Mouse (Mus musculus) MEL (cell line): Measurements from ENCODE around the gene Elmod3. TPM values are rescaled to one million over a fixed set of nuclear protein-coding genes. Genes with fewer than 3 reads are reported as not detected.

Experiments used
- DNase-seq: peaks from one replicate; pipeline ENCODE4 v3.0.0; 2011; ENCODE audit warnings: low read depth, low spot score
- H3K27ac ChIP-seq: 2 replicates; pipeline ENCODE4 v1.5.1; 2012; ENCODE audit warnings: low read depth, mild to moderate bottlenecking, control low read depth, low read length, moderate library complexity; ENCODE audit not compliant: control insufficient read depth
- H3K27me3 ChIP-seq, 2 experiments: fragments of 150-350 bp in 1 of 2; sonication (generic) in 1 of 2; 2 replicates each; pipeline ENCODE4 v1.6.1; 2012; ENCODE audit warnings: low read length in 2 of 2, mild to moderate bottlenecking in 2 of 2, improper control_type of control experiment in 1 of 2, moderate library complexity in 1 of 2; ENCODE audit not compliant: insufficient read depth in 2 of 2, control insufficient read depth in 1 of 2
- H3K36me3 ChIP-seq, 2 experiments: 2 replicates each; pipeline ENCODE4 v1.6.1; 2012 to 2014; ENCODE audit warnings: low read length in 2 of 2, improper control_type of control experiment in 1 of 2, inconsistent platforms in 1 of 2, mild to moderate bottlenecking in 1 of 2; ENCODE audit not compliant: insufficient read depth in 2 of 2, control insufficient read depth in 1 of 2
- H3K4me1 ChIP-seq, 2 experiments: fragments of 150-350 bp in 1 of 2; sonication (generic) in 1 of 2; 2 replicates each; pipeline ENCODE4 v1.6.1; 2012; ENCODE audit warnings: low read length in 2 of 2, improper control_type of control experiment in 1 of 2, mild to moderate bottlenecking in 1 of 2; ENCODE audit not compliant: insufficient read depth in 2 of 2, control insufficient read depth in 1 of 2
- H3K4me3 ChIP-seq, 2 experiments: fragments of 150-350 bp in 1 of 2; sonication (generic) in 1 of 2; 2 replicates each; pipeline ENCODE4 v1.5.1; 2012; ENCODE audit warnings: low read depth in 2 of 2, low read length in 2 of 2, mild to moderate bottlenecking in 2 of 2, moderate library complexity in 2 of 2, control low read depth in 1 of 2, improper control_type of control experiment in 1 of 2; ENCODE audit not compliant: control insufficient read depth in 1 of 2, insufficient read depth in 1 of 2
- H3K79me2 ChIP-seq: 2 replicates; pipeline ENCODE4 v1.6.1; 2012; ENCODE audit warnings: mild to moderate bottlenecking, low read length, moderate library complexity; ENCODE audit not compliant: control insufficient read depth, poor library complexity, insufficient read depth
- H3K9ac ChIP-seq: 2 replicates; pipeline ENCODE4 v1.6.1; 2012; ENCODE audit warnings: low read depth, mild to moderate bottlenecking, control low read depth, low read length, moderate library complexity; ENCODE audit not compliant: control insufficient read depth, poor library complexity, severe bottlenecking
- H3K9me3 ChIP-seq: fragments of 150-350 bp; sonication (generic); replicated peaks from 2 replicates; pipeline ENCODE4 v1.6.1; 2012; ENCODE audit warnings: mild to moderate bottlenecking, low read length, improper control_type of control experiment, moderate library complexity; ENCODE audit not compliant: insufficient read depth
- CTCF ChIP-seq, 3 experiments: IDR thresholded peaks in 2 of 3; conservative IDR thresholded peaks in 1 of 3; 2 replicates each; pipeline ENCODE4 v1.5.1; 2011 to 2012; ENCODE audit warnings: low read length in 3 of 3, low read depth in 2 of 3, mild to moderate bottlenecking in 2 of 3, improper control_type of control experiment in 1 of 3, inconsistent platforms in 1 of 3, mixed read lengths in 1 of 3, moderate library complexity in 1 of 3; ENCODE audit not compliant: control insufficient read depth in 1 of 3, insufficient read depth in 1 of 3, poor library complexity in 1 of 3, severe bottlenecking in 1 of 3
- ELF1 ChIP-seq: IDR thresholded peaks from 2 replicates; pipeline ENCODE4 v1.6.1; 2014; ENCODE audit warnings: low read depth, mild to moderate bottlenecking, inconsistent platforms, low read length, improper control_type of control experiment, moderate library complexity
- EP300 ChIP-seq, 2 experiments: IDR thresholded peaks; 2 replicates each; pipeline ENCODE4 v1.6.1; 2011; ENCODE audit warnings: improper control_type of control experiment in 2 of 2, low read length in 2 of 2, low read depth in 1 of 2, mild to moderate bottlenecking in 1 of 2
- ETS1 ChIP-seq: IDR thresholded peaks from 2 replicates; pipeline ENCODE4 v1.6.1; 2012; ENCODE audit warnings: low read depth, mild to moderate bottlenecking, inconsistent platforms, low read length, improper control_type of control experiment, moderate library complexity
- GATA1 ChIP-seq: IDR thresholded peaks from 2 replicates; pipeline ENCODE4 v1.6.1; 2011; ENCODE audit warnings: low read depth, low read length, improper control_type of control experiment
- KAT2A ChIP-seq: conservative IDR thresholded peaks from 2 replicates; pipeline ENCODE4 v1.6.1; 2012; ENCODE audit warnings: low read depth, low read length, improper control_type of control experiment, inconsistent platforms
- MEF2A ChIP-seq: IDR thresholded peaks from 2 replicates; pipeline ENCODE4 v1.6.1; 2014; ENCODE audit warnings: low read depth, mild to moderate bottlenecking, inconsistent platforms, low read length, improper control_type of control experiment; ENCODE audit not compliant: poor library complexity, insufficient replicate concordance, severe bottlenecking; ENCODE audit errors: extremely low read depth
- MXI1 ChIP-seq: IDR thresholded peaks from 2 replicates; pipeline ENCODE4 v1.6.1; 2011; ENCODE audit warnings: mild to moderate bottlenecking, low read depth, low read length, improper control_type of control experiment
- MYC ChIP-seq: IDR thresholded peaks from 2 replicates; pipeline ENCODE4 v1.6.1; 2011; ENCODE audit warnings: low read depth, mild to moderate bottlenecking, low read length, improper control_type of control experiment, moderate library complexity
- NELFE ChIP-seq: IDR thresholded peaks from 2 replicates; pipeline ENCODE4 v1.6.1; 2011; ENCODE audit warnings: low read depth, low read length, improper control_type of control experiment
- NRF1 ChIP-seq: IDR thresholded peaks from 2 replicates; pipeline ENCODE4 v1.6.1; 2014; ENCODE audit warnings: low read depth, mild to moderate bottlenecking, inconsistent platforms, low read length, improper control_type of control experiment, moderate library complexity; ENCODE audit not compliant: poor library complexity, insufficient read depth, severe bottlenecking
- POLR2A ChIP-seq, 2 experiments: IDR thresholded peaks; 2 replicates each; pipeline ENCODE4 v1.6.1; 2011 to 2012; ENCODE audit warnings: low read length in 2 of 2, mild to moderate bottlenecking in 2 of 2, control low read depth in 1 of 2, improper control_type of control experiment in 1 of 2, low read depth in 1 of 2, moderate library complexity in 1 of 2; ENCODE audit not compliant: control insufficient read depth in 1 of 2, insufficient read depth in 1 of 2, poor library complexity in 1 of 2
- RAD21 ChIP-seq: IDR thresholded peaks from 2 replicates; pipeline ENCODE4 v1.6.1; 2011; ENCODE audit warnings: mild to moderate bottlenecking, low read depth, low read length, improper control_type of control experiment
- TCF12 ChIP-seq: IDR thresholded peaks from 2 replicates; pipeline ENCODE4 v1.6.1; 2014; ENCODE audit warnings: low read depth, mild to moderate bottlenecking, inconsistent platforms, low read length, improper control_type of control experiment, moderate library complexity
- UBTF ChIP-seq: IDR thresholded peaks from 2 replicates; pipeline ENCODE4 v1.6.1; 2012; ENCODE audit warnings: low read depth, mild to moderate bottlenecking, inconsistent platforms, low read length, improper control_type of control experiment, moderate library complexity, borderline replicate concordance; ENCODE audit not compliant: insufficient read depth
- USF1 ChIP-seq: IDR thresholded peaks from 2 replicates; pipeline ENCODE4 v1.6.1; 2014; ENCODE audit warnings: low read depth, mild to moderate bottlenecking, inconsistent platforms, low read length, improper control_type of control experiment, moderate library complexity
- USF2 ChIP-seq, 2 experiments: IDR thresholded peaks; 2 replicates each; pipeline ENCODE4 v1.6.1; 2011 to 2012; ENCODE audit warnings: improper control_type of control experiment in 2 of 2, low read length in 2 of 2, borderline replicate concordance in 1 of 2, inconsistent platforms in 1 of 2, low read depth in 1 of 2, mild to moderate bottlenecking in 1 of 2; ENCODE audit not compliant: insufficient read depth in 1 of 2
- ZKSCAN1 ChIP-seq: IDR thresholded peaks from 2 replicates; pipeline ENCODE4 v1.6.1; 2012; ENCODE audit warnings: low read depth, mild to moderate bottlenecking, inconsistent platforms, low read length, improper control_type of control experiment, moderate library complexity
- ZMIZ1 ChIP-seq: IDR thresholded peaks from 2 replicates; pipeline ENCODE4 v1.6.1; 2012; ENCODE audit warnings: low read depth, mild to moderate bottlenecking, inconsistent platforms, low read length, improper control_type of control experiment, moderate library complexity
- ZNF384 ChIP-seq: IDR thresholded peaks from 2 replicates; pipeline ENCODE4 v1.6.1; 2012; ENCODE audit warnings: low read depth, mild to moderate bottlenecking, inconsistent platforms, low read length, improper control_type of control experiment
- polyA plus RNA-seq, 2 experiments: library from polyadenylated mRNA; stranded (reverse) in 1 of 2; unstranded in 1 of 2; fragments of >175 nt in 1 of 2; fragments of >200 nt in 1 of 2; gene quantifications; 2 replicates each; pipeline versions ENCODE4 v1.2.1 to v1.2.4; 2012; ENCODE audit warnings: low replicate concordance in 2 of 2, low read depth in 1 of 2; ENCODE audit not compliant: insufficient read length in 2 of 2, insufficient read depth in 1 of 2, missing spikeins in 1 of 2
- total RNA-seq: library from RNA; depleted of rRNA; stranded (reverse); fragments of 300-350 nt; gene quantifications from 2 replicates; pipeline ENCODE4 v1.2.3, GENCODE M21; 2012

The Elmod3 gene
- total and polyA plus RNA-seq, 3 experiments: 4.2 to 14.1 TPM; not detected in 1

GRCm38 (mm10) chr6:72620920-72621319 is 22.7 kb upstream of the Elmod3 start:
- H3K9ac ChIP-seq: no peak overlapping the region
- peaks cover 6% of the 10 kb centered on the region for H3K79me2 ChIP-seq
- no peak overlapping the region for H3K27ac ChIP-seq
- H3K4me1 ChIP-seq: no peaks in the 10 kb centered on the region
- H3K36me3 ChIP-seq: peaks cover 0 to 4% of the 10 kb centered on the region in 2 experiments; a peak in 2 of 4 replicates
- no peak for TF ChIP-seq TCF12
- no peak for TF ChIP-seq GATA1
- TF ChIP-seq, all 39 proteins: peak for 0
- peaks cover 2% of the 10 kb centered on the region in 2 experiments; a peak in 3 of 4 replicates for H3K27me3 ChIP-seq
- DNase-seq: no peak
- no peaks in the 10 kb centered on the region for H3K9me3 ChIP-seq
- H3K4me3 ChIP-seq: no peak overlapping the region

- H3K4me1 ChIP-seq: peaks cover 1 to 6% of the 10 kb centered on the region in 2 experiments; a peak in 3 of 4 replicates
- H3K79me2 ChIP-seq: peaks cover 16% of the 10 kb centered on the region
- no peaks in the 10 kb centered on the region; a peak in 1 of 4 replicates for H3K27me3 ChIP-seq
- no peaks in the 10 kb centered on the region for H3K9me3 ChIP-seq
- no peak overlapping the region for H3K4me3 ChIP-seq
- H3K36me3 ChIP-seq: peaks cover 0 to 10% of the 10 kb centered on the region in 2 experiments; a peak in 2 of 4 replicates
- no peak for TF ChIP-seq ELF1
- TF ChIP-seq KAT2A: no peak
- TF ChIP-seq MEF2A: no peak
- no peak for TF ChIP-seq UBTF
- TF ChIP-seq ZNF384: no peak
- no peak for TF ChIP-seq MXI1
- TF ChIP-seq ZKSCAN1: no peak
- TF ChIP-seq RAD21: no peak
- no peak for TF ChIP-seq NRF1
- no peak for TF ChIP-seq ZMIZ1
- TF ChIP-seq NELFE: no peak
- TF ChIP-seq ETS1: no peak
- TF ChIP-seq MYC: no peak
- no peak for TF ChIP-seq POLR2A (IDR thresholded peaks at IDR 0.05; ENCODE audit: control insufficient read depth in 1 of 2, insufficient read depth in 1 of 2, low read depth in 1 of 2, low read length in 2 of 2, poor library complexity in 1 of 2)
- no peak for TF ChIP-seq CTCF (IDR thresholded peaks at IDR 0.05 in 2 of 3, conservative IDR thresholded peaks at IDR 0.05 in 1 of 3; ENCODE audit: control insufficient read depth in 1 of 3, insufficient read depth in 1 of 3, low read depth in 2 of 3, low read length in 3 of 3, poor library complexity in 1 of 3, severe bottlenecking in 1 of 3)
- no peak for TF ChIP-seq EP300 (IDR thresholded peaks at IDR 0.05; ENCODE audit: low read depth in 1 of 2, low read length in 2 of 2)
- TF ChIP-seq USF2 (IDR thresholded peaks at IDR 0.05; ENCODE audit: borderline replicate concordance in 1 of 2, insufficient read depth in 1 of 2, low read depth in 1 of 2, low read length in 2 of 2): no peak
- TF ChIP-seq USF1: no peak
- TF ChIP-seq GATA1: no peak
- DNase-seq: no peak
- H3K9ac ChIP-seq: no peak overlapping the region
- no peak overlapping the region for H3K27ac ChIP-seq
Measured at GRCm38 (mm10) chr6:72619734-72620532, 21.7 kb upstream of the Elmod3 start.
